Mouse (Mus musculus): Measurements from ENCODE around the gene Dsn1.

GRCm38 (mm10) chr2:157006511-157007233 is at the start of gene Dsn1:
- no peak for TF ChIP-seq CTCF (IDR thresholded peaks at IDR 0.05; ENCODE audit: low read depth, low read length)
- peak; percentile 58 for TF ChIP-seq POLR2A (IDR thresholded peaks at IDR 0.05; ENCODE audit: insufficient read depth, low read length)
